Mouse (Mus musculus) lung, adult 2 months (tissue): Measurements from ENCODE around the gene Lnx1.

ENCODE experiments used
- CTCF ChIP-seq: fragments of 200-500 bp; IDR thresholded peaks from 2 replicates; pipeline ENCODE4 v1.5.1; 2011; ENCODE audit warnings: mild to moderate bottlenecking, low read length, control low read depth; ENCODE audit not compliant: insufficient read depth
- POLR2A ChIP-seq: fragments of 200-500 bp; IDR thresholded peaks from 2 replicates; pipeline ENCODE4 v1.6.1; 2011; ENCODE audit warnings: low read depth, mild to moderate bottlenecking, control low read depth, low read length, borderline replicate concordance; ENCODE audit errors: extremely low read depth

DNA sequence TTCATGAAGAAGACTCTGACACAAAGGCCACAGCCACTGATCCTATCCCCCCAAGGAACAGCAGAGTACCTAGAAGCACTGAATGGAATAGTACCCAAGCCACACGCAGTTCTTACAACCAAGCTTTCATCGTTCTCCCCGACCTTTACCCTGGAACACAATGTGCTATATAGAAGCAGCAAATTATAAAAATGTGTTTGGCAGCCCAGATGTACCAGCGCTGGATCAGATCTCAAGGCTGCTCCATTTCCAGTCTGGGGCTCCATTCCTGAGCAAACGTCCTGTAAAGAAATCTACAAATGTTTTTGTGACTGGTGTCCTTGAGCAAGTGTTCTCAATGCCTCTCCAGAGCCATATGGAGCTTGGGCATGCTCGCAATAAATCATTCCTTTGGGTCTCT lies 44.8 kb downstream of the Lnx1 start:
- TF ChIP-seq POLR2A = no peak
- TF ChIP-seq CTCF = no peak
